ENCODE assay signal across 21 mouse cellular contexts in genomic region chr10:63165752-63166412, GRCm38 (mm10). TPM values are rescaled to one million over a fixed set of nuclear protein-coding genes. Genes with fewer than 3 reads are reported as not detected.
DNase-seq lines count a peak whose midpoint lies in the region; ATAC-seq lines count a peak whose summit lies in the region.
"Had no signal": no experiment of that assay in that cellular context is flagged by ENCODE, and none has a peak within 500 bp of the region (broad histone marks: within the 10 kb centered on the region; RNA-seq: fewer than 3 reads in every experiment).

No protein-coding gene starts in this region.

- H3K4me3 ChIP-seq in hindbrain, embryonic 11.5 days (ENCODE audit: low read depth, low read length) = no peak overlapping the region
- no peak overlapping the region for H3K4me3 ChIP-seq in midbrain, embryonic 16.5 days (ENCODE audit: low read depth, low read length)
- H3K4me3 ChIP-seq: embryonic facial prominence, embryonic 13.5 days; forebrain, embryonic 10.5 days; hindbrain, embryonic 12.5 days; left cerebral cortex, adult 2 months; limb, embryonic 12.5 days; lung, embryonic 15.5 days; midbrain, embryonic 15.5 days had no signal

- no peak overlapping the region for H3K9ac ChIP-seq in hindbrain, embryonic 11.5 days (ENCODE audit: low read depth, low read length)
- no peak overlapping the region for H3K9ac ChIP-seq in midbrain, embryonic 16.5 days (ENCODE audit: low read depth, low read length)
- H3K9ac ChIP-seq: embryonic facial prominence, embryonic 13.5 days; hindbrain, embryonic 12.5 days; limb, embryonic 12.5 days; lung, embryonic 15.5 days; midbrain, embryonic 15.5 days had no signal

- no peak overlapping the region for H3K27ac ChIP-seq in hindbrain, embryonic 11.5 days (ENCODE audit: low read depth, low read length)
- H3K27ac ChIP-seq in midbrain, embryonic 16.5 days (ENCODE audit: low read length) = no peak overlapping the region
- H3K27ac ChIP-seq: embryonic facial prominence, embryonic 13.5 days; forebrain, embryonic 10.5 days; hindbrain, embryonic 12.5 days; kidney, postnatal 0 days; left cerebral cortex, adult 2 months; limb, embryonic 12.5 days; lung, embryonic 15.5 days; midbrain, embryonic 15.5 days had no signal

- no peaks in the 10 kb centered on the region for H3K36me3 ChIP-seq in hindbrain, embryonic 11.5 days (ENCODE audit: control insufficient read depth, insufficient read depth, low read length)
- H3K36me3 ChIP-seq in midbrain, embryonic 16.5 days (ENCODE audit: control insufficient read depth, insufficient read depth, low read length) = no peaks in the 10 kb centered on the region
- H3K36me3 ChIP-seq: embryonic facial prominence, embryonic 13.5 days; forebrain, embryonic 10.5 days; hindbrain, embryonic 12.5 days; limb, embryonic 12.5 days; lung, embryonic 15.5 days; midbrain, embryonic 15.5 days had no signal

- 87% methylated on average over 16 of the region's 16 CpGs for WGBS in hindbrain, embryonic 11.5 days
- 90% methylated on average over 16 of the region's 16 CpGs for WGBS in midbrain, embryonic 16.5 days

- peak; percentile 41 for ATAC-seq in inflammation-experienced regulatory T-cells, adult 6 months
- ATAC-seq in megakaryocyte progenitor cell, adult 5-6 weeks (replicated peaks; ENCODE audit: poor library complexity) = peak; percentile 66
- ATAC-seq in hindbrain, embryonic 11.5 days (ENCODE audit: low FRiP score) = no peak
- ATAC-seq in cerebellum, adult (ENCODE audit: insufficient number of reproducible peaks, low FRiP score, low TSS enrichment) = no peak
- no peak for ATAC-seq in midbrain, embryonic 16.5 days
- ATAC-seq: intestine, embryonic 16.5 days; midbrain, embryonic 15.5 days; Patski had no signal

- DNase-seq in ES-CJ7 (ENCODE audit: low read depth, low spot score) (peak; percentile 81), ZHBTc4 (ENCODE audit: low read depth, low spot score) (peak; percentile 80)
- DNase-seq in hindbrain, embryonic 11.5 days (ENCODE audit: low spot score) = no peak
- DNase-seq in spleen, postnatal 14 days (ENCODE audit: low spot score in 2 of 2) = no peak
- DNase-seq: cerebellum, adult 2 months; right cerebral cortex, postnatal 14 days; thymus, postnatal 36 days had no signal

- H3K27me3 ChIP-seq in hindbrain, embryonic 11.5 days (ENCODE audit: control insufficient read depth, insufficient read depth, low read length) = no peaks in the 10 kb centered on the region
- no peaks in the 10 kb centered on the region for H3K27me3 ChIP-seq in midbrain, embryonic 16.5 days (ENCODE audit: control insufficient read depth, insufficient read depth, low read depth, low read length)
- H3K27me3 ChIP-seq: embryonic facial prominence, embryonic 13.5 days; hindbrain, embryonic 12.5 days; limb, embryonic 12.5 days; lung, embryonic 15.5 days; midbrain, embryonic 15.5 days had no signal

- no peaks in the 10 kb centered on the region for H3K9me3 ChIP-seq in hindbrain, embryonic 11.5 days (ENCODE audit: control insufficient read depth, low read length)
- H3K9me3 ChIP-seq in midbrain, embryonic 16.5 days (replicated peaks; ENCODE audit: control insufficient read depth, low read length, poor library complexity, severe bottlenecking) = no peaks in the 10 kb centered on the region
- H3K9me3 ChIP-seq: embryonic facial prominence, embryonic 13.5 days; forebrain, embryonic 10.5 days; hindbrain, embryonic 12.5 days; limb, embryonic 12.5 days; lung, embryonic 15.5 days; midbrain, embryonic 15.5 days had no signal

- H3K4me1 ChIP-seq in hindbrain, embryonic 11.5 days (replicated peaks; ENCODE audit: control insufficient read depth, insufficient read depth, low read length) = no peaks in the 10 kb centered on the region
- H3K4me1 ChIP-seq in midbrain, embryonic 16.5 days (ENCODE audit: control insufficient read depth, insufficient read depth, low read length) = no peaks in the 10 kb centered on the region
- H3K4me1 ChIP-seq: embryonic facial prominence, embryonic 13.5 days; forebrain, embryonic 10.5 days; hindbrain, embryonic 12.5 days; limb, embryonic 12.5 days; lung, embryonic 15.5 days; midbrain, embryonic 15.5 days had no signal

- no peak overlapping the region for H3K4me2 ChIP-seq in hindbrain, embryonic 11.5 days (replicated peaks; ENCODE audit: low read depth, low read length)
- H3K4me2 ChIP-seq in midbrain, embryonic 16.5 days (ENCODE audit: low read length) = no peak overlapping the region
- H3K4me2 ChIP-seq: embryonic facial prominence, embryonic 13.5 days; hindbrain, embryonic 12.5 days; limb, embryonic 12.5 days; lung, embryonic 15.5 days; midbrain, embryonic 15.5 days had no signal

RNA-seq across cellular contexts. Expression of gene Mypn, which starts 37.9 kb away (rescaled TPM):
- polyA plus RNA-seq in inflammation-experienced regulatory T-cells, adult 6 months (2017; shearing (Covaris generic)) = not detected
- not detected in 2 replicates for total RNA-seq in megakaryocyte progenitor cell, adult 5-6 weeks (2015)
- total RNA-seq in megakaryocyte progenitor cell, adult 5-6 weeks (2017) = not detected in 2 replicates
- polyA plus RNA-seq in hindbrain, embryonic 11.5 days (2014; fragmentation: Nextera tagmentation; extraction: Ambion mirVana) = 0.09 and 0.10 TPM in 2 replicates
- polyA plus RNA-seq in midbrain, embryonic 16.5 days (2015; fragmentation: Nextera tagmentation; extraction: Ambion mirVana) = 0.34 and 0.64 TPM in 2 replicates
- polyA plus RNA-seq: intestine, embryonic 16.5 days; kidney, postnatal 0 days; Patski had no signal

Comparison
In these comparisons a context has a peak if more than half of its experiments do, and no peak if none do; other contexts are left out.
1. DNase-seq: peak in ES-CJ7 (single experiment) and ZHBTc4 (single experiment); none in hindbrain, embryonic 11.5 days (single experiment) and spleen, postnatal 14 days (0 of 2).
2. ATAC-seq: peak in inflammation-experienced regulatory T-cells, adult 6 months (single experiment) and megakaryocyte progenitor cell, adult 5-6 weeks (single experiment); none in hindbrain, embryonic 11.5 days (single experiment), cerebellum, adult (single experiment) and midbrain, embryonic 16.5 days (single experiment).